Mouse (Mus musculus): Measurements from ENCODE around the gene Dnm3. TPM values are rescaled to one million over a fixed set of nuclear protein-coding genes. Genes with fewer than 3 reads are reported as not detected.

Gene Dnm3
- polyA plus RNA-seq, 1 experiment from 2014 or later = 7.2 TPM

DNA sequence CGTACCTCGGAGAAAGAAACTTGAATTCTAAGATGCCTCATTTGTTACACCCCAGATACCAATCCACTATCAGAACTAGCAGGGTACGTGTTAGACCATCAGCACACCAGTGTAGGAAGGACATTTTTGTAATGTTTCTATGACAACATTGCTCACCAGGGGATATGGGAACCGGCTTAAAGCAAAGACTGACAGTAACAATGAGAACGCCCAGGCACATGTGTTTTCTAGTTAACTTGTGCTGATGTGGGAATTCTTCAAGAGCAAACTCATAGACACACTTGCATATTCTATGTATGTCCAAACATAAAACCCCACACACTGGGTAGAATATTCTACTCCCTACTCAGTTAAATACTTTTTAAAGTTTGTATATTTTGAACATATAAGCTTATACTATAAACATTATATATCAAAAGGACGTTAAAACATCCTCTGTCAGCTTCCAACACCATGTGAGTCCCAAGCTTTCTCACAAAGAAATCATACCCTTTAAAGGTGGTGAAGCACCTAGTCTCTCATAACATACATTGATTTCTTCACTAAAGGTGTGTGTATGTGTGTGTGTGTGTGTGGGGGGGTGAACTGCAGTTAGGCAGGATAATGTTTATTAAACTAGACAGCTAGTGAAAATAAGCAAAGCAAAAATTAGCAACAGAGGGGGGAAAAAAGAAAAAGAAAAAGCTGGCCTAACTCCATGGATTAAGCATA is 369.0 kb downstream of the Dnm3 start:
- Histone ChIP-seq H3K27ac (ENCODE audit: low read depth, low read length) (no peak overlapping the region), H3K4me3 (ENCODE audit: low read depth, low read length) (no peak overlapping the region), H3K4me2 (ENCODE audit: low read depth, low read length, severe bottlenecking) (no peak overlapping the region), H3K27me3 (ENCODE audit: control insufficient read depth, insufficient read depth, low read length) (no peaks in the 10 kb centered on the region), H3K9me3 (ENCODE audit: control insufficient read depth, low read length) (no peaks in the 10 kb centered on the region), H3K4me1 (replicated peaks; ENCODE audit: control insufficient read depth, insufficient read depth, low read length) (no peaks in the 10 kb centered on the region), H3K9ac (ENCODE audit: low read length) (no peak overlapping the region), H3K36me3 (ENCODE audit: control insufficient read depth, insufficient read depth, low read length) (no peaks in the 10 kb centered on the region)
- DNase-seq (ENCODE audit: low spot score) = no peak
- 54% methylated on average over 6 of the region's 6 CpGs for WGBS
- ATAC-seq (replicated peaks; ENCODE audit: low FRiP score) = 0 out of 2 replicates have a peak, but pooled peaks have one; percentile 56

DNA sequence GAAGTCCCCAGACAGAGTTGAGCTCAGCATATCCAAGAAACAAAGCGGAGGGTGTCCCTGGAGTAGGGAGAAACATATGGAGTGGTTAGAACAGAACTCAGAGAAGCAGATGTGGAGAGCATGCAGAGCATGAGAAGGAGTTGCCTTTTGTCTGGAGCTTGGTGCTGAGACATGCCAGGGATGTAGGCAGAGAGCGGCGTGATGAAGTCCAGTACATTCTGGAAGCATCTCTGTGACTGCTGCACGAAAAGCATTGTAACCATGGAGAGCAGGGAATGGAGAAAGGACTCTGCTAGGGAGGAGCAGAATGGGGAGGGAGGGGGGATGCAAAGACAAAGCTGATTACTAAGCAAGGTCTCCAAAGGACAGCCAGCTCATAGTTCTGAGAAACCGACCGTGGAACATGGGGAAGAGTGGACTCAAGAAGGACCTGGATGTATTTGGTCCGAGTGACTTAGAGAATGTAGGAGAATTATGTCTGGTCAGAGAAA is 369.6 kb downstream of the Dnm3 start:
- H3K9ac ChIP-seq (ENCODE audit: low read length) = no peak overlapping the region
- WGBS = 61% methylated on average over 7 of the region's 7 CpGs
- no peak overlapping the region for H3K27ac ChIP-seq (ENCODE audit: low read depth, low read length)
- 0 out of 2 replicates have a peak, but pooled peaks have one; percentile 24 for ATAC-seq (replicated peaks; ENCODE audit: low FRiP score)
- H3K9me3 ChIP-seq (ENCODE audit: control insufficient read depth, low read length) = no peaks in the 10 kb centered on the region
- no peaks in the 10 kb centered on the region for H3K36me3 ChIP-seq (ENCODE audit: control insufficient read depth, insufficient read depth, low read length)
- DNase-seq (ENCODE audit: low spot score) = no peak
- H3K4me1 ChIP-seq (replicated peaks; ENCODE audit: control insufficient read depth, insufficient read depth, low read length) = no peaks in the 10 kb centered on the region
- H3K4me3 ChIP-seq (ENCODE audit: low read depth, low read length) = no peak overlapping the region
- H3K4me2 ChIP-seq (ENCODE audit: low read depth, low read length, severe bottlenecking) = no peak overlapping the region
- H3K27me3 ChIP-seq (ENCODE audit: control insufficient read depth, insufficient read depth, low read length) = no peaks in the 10 kb centered on the region

DNA sequence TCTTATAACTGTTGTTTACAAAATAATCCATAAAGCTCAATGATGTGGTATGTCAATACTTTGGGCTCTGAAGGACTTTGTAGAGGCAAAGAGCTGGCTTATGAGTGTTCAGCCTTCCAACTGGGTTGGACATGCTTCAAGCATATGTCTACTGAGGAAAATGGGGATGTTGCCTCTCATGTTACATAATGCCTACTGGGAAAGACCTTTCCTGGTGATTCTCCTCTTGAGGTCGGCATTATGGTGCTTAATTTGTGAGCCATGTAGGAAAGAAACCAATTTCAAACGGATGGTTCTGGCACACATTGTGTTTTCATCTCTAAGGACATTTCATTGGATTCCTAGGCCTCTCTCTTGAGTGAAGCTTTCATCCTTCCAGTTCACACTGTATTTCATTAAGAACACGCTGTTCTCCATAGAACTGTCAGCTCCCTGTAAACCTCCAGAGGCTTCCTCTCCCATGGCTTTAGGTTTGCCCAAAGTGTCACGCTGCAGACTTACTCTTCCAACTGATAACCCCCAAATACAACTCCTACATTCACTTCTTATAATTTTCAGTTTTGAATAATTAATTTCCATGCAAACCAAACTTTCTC is 370.7 kb downstream of the Dnm3 start:
- Histone ChIP-seq H3K4me1 (replicated peaks; ENCODE audit: control insufficient read depth, insufficient read depth, low read length) (no peaks in the 10 kb centered on the region), H3K4me3 (ENCODE audit: low read depth, low read length) (no peak overlapping the region), H3K4me2 (ENCODE audit: low read depth, low read length, severe bottlenecking) (no peak overlapping the region), H3K36me3 (ENCODE audit: control insufficient read depth, insufficient read depth, low read length) (no peaks in the 10 kb centered on the region), H3K27ac (ENCODE audit: low read depth, low read length) (no peak overlapping the region), H3K27me3 (ENCODE audit: control insufficient read depth, insufficient read depth, low read length) (no peaks in the 10 kb centered on the region), H3K9ac (ENCODE audit: low read length) (no peak overlapping the region), H3K9me3 (ENCODE audit: control insufficient read depth, low read length) (no peaks in the 10 kb centered on the region)
- ATAC-seq (replicated peaks; ENCODE audit: low FRiP score) = no peak
- no peak for DNase-seq (ENCODE audit: low spot score)
- WGBS = 89% methylated on average over 4 of the region's 4 CpGs

DNA sequence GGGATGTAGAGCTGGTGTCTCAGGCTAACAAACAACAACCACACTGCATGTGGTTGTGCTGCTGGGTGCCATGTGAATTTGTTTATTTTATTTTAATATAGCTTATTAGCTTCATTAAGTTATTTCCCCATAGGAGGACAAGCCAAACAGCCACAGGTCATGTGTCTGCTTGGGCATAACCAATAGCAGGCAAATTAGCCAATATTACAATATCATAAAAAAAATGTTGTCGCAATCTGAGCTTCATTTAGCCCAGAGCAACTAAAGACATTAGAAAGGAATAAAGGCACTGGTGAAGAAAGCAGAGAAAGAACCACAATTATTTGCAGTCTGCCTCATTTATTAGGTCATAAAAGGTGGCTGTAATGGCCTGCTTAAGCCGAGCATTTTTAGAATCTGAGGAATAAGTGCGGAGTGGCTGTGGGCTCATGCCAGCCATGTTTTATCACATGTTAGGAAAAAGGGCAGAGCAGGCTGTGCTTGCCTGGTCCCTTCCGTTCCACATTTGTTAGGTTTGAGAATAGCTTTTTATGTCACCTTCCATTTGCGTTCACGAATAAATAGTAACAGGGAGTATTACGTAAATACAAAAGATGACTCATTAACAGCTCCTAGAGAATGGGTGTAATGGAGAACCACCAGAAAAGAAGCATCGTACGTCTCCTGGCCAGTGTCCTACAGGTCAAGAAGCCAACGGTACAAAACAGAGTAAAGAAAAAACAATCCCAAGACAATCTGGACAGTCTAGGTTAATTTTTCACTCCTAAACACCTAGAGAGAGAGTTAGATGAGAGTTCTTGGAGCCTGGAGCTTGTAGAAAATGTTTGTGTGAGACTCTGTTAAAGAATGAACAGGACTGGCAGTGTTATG is 376.6 kb downstream of the Dnm3 start:
- Histone ChIP-seq H3K9me3 (ENCODE audit: control insufficient read depth, low read length) (no peaks in the 10 kb centered on the region), H3K4me2 (ENCODE audit: low read depth, low read length, severe bottlenecking) (no peak overlapping the region), H3K9ac (ENCODE audit: low read length) (no peak overlapping the region), H3K4me3 (ENCODE audit: low read depth, low read length) (no peak overlapping the region), H3K27ac (ENCODE audit: low read depth, low read length) (no peak overlapping the region), H3K4me1 (replicated peaks; ENCODE audit: control insufficient read depth, insufficient read depth, low read length) (no peaks in the 10 kb centered on the region), H3K36me3 (ENCODE audit: control insufficient read depth, insufficient read depth, low read length) (no peaks in the 10 kb centered on the region), H3K27me3 (ENCODE audit: control insufficient read depth, insufficient read depth, low read length) (no peaks in the 10 kb centered on the region)
- DNase-seq (ENCODE audit: low spot score) (no peak), ATAC-seq (replicated peaks; ENCODE audit: low FRiP score) (no peak)
- WGBS = 85% methylated on average over 10 of the region's 10 CpGs

DNA sequence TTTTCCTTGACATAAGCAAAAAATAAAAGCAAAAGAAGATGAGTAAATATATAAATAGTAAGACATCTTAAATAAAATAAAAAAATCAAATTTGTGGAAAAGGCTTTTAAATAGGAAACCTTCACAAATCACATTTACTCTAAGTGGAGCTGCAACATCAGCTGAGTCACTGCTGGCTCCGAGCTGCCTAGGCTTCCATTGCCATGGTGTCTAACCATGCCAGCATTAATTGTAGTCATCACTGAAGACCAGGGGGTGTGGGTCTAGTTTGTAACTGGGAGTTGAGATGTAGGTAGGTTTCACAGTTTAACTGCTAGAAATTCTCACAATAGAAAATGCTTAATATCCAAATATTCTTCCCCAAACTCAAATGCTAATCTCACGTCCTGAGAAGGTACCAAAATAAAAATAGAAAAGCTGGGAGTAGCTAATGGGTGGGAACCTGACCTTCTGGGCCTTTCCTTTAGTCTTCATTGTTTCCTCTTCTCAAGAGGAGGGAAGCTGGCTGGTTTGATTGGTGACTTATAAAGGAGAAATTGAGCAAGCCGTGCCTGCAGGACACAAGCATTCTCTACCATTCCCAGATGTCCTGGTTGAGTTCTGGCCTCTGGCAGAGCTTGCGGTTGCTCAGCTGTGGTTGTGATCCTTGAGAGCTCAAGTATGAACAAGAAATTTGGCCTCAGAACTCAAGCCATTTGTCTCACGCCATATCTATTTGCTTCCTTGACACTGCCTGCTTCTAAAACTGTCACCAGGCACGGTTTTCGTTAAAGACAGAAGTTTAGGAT is 377.6 kb downstream of the Dnm3 start:
- no peak overlapping the region for H3K4me2 ChIP-seq (ENCODE audit: low read depth, low read length, severe bottlenecking)
- no peaks in the 10 kb centered on the region for H3K9me3 ChIP-seq (ENCODE audit: control insufficient read depth, low read length)
- ATAC-seq (replicated peaks; ENCODE audit: low FRiP score) (no peak), DNase-seq (ENCODE audit: low spot score) (no peak)
- H3K27ac ChIP-seq (ENCODE audit: low read depth, low read length) = no peak overlapping the region
- no peaks in the 10 kb centered on the region for H3K36me3 ChIP-seq (ENCODE audit: control insufficient read depth, insufficient read depth, low read length)
- no peak overlapping the region for H3K4me3 ChIP-seq (ENCODE audit: low read depth, low read length)
- 83% methylated on average over 7 of the region's 7 CpGs for WGBS
- no peaks in the 10 kb centered on the region for H3K27me3 ChIP-seq (ENCODE audit: control insufficient read depth, insufficient read depth, low read length)
- H3K4me1 ChIP-seq (replicated peaks; ENCODE audit: control insufficient read depth, insufficient read depth, low read length) = no peaks in the 10 kb centered on the region
- no peak overlapping the region for H3K9ac ChIP-seq (ENCODE audit: low read length)

DNA sequence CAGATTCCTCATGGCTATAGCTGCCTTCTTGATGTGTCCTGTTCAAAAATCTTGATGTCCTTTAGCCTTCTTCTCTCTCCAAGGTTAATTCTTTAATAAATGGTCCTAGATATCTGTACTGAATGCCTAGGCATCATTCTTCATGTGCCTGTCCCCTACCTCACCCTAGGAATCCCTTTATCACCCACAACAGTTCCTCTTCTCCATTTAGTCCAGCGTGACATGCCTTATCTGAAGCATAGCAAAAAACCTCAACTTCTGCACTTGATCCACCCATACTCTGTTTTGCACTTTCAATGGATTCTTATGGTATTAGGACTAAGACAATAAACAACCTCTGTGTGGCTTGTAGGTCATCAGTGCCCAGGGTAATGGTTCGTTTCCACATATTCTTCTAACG is 378.6 kb downstream of the Dnm3 start:
- Histone ChIP-seq H3K4me2 (ENCODE audit: low read depth, low read length, severe bottlenecking) (no peak overlapping the region), H3K4me3 (ENCODE audit: low read depth, low read length) (no peak overlapping the region), H3K4me1 (replicated peaks; ENCODE audit: control insufficient read depth, insufficient read depth, low read length) (no peaks in the 10 kb centered on the region), H3K27me3 (ENCODE audit: control insufficient read depth, insufficient read depth, low read length) (no peaks in the 10 kb centered on the region), H3K9me3 (ENCODE audit: control insufficient read depth, low read length) (no peaks in the 10 kb centered on the region), H3K36me3 (ENCODE audit: control insufficient read depth, insufficient read depth, low read length) (no peaks in the 10 kb centered on the region), H3K9ac (ENCODE audit: low read length) (no peak overlapping the region), H3K27ac (ENCODE audit: low read depth, low read length) (no peak overlapping the region)
- DNase-seq (ENCODE audit: low spot score) = no peak
- no peak for ATAC-seq (replicated peaks; ENCODE audit: low FRiP score)
- 90% methylated on average over 3 of the region's 3 CpGs for WGBS

DNA sequence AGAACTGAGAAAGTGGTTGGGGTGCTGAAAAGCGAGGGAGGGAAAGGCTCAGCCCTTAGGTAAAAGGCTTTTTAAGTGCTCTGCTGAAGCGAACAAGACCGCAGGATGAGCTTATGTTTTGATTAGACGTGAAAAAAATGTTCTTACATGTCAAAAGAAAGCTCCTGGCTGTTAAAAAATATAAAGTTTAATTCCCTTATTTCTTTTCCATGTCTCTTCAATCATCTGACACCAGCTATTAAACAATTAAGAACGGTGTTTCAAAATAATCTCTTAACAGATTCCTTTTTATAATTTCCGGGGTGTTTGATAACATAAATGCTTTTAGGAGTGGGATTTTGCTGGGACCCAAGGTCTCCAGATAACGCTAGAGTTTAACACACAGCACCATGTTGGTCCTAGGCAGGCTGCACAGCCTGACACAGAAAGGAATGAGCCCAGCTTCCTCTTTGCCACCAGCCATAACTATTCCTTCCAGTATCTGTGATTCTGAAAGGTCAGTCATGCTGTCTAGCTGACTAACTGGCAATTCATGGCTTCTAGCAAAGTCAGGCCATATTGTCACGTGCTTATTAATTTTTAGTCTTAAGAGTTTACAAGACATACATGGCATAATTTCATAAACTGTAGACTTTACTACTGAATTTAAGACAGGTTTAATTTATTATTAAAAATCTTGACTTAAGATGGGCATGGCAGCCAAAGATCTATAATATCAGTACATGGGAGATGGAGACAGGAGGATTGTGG is 383.1 kb downstream of the Dnm3 start:
- Histone ChIP-seq H3K36me3 (ENCODE audit: control insufficient read depth, insufficient read depth, low read length) (no peaks in the 10 kb centered on the region), H3K27me3 (ENCODE audit: control insufficient read depth, insufficient read depth, low read length) (no peaks in the 10 kb centered on the region), H3K9me3 (ENCODE audit: control insufficient read depth, low read length) (no peaks in the 10 kb centered on the region), H3K9ac (ENCODE audit: low read length) (no peak overlapping the region), H3K4me1 (replicated peaks; ENCODE audit: control insufficient read depth, insufficient read depth, low read length) (no peaks in the 10 kb centered on the region), H3K4me3 (ENCODE audit: low read depth, low read length) (no peak overlapping the region), H3K4me2 (ENCODE audit: low read depth, low read length, severe bottlenecking) (no peak overlapping the region), H3K27ac (ENCODE audit: low read depth, low read length) (no peak overlapping the region)
- no peak for DNase-seq (ENCODE audit: low spot score)
- 87% methylated on average over 8 of the region's 8 CpGs for WGBS
- ATAC-seq (replicated peaks; ENCODE audit: low FRiP score) = no peak

All from forebrain, embryonic 11.5 days (tissue).